Mouse (Mus musculus): Measurements from ENCODE around the gene Man1c1. TPM values are rescaled to one million over a fixed set of nuclear protein-coding genes. Genes with fewer than 3 reads are reported as not detected.

Man1c1 gene
- total and polyA plus RNA-seq, 2 experiments from 2014 or later, result 2.4 to 9.9 TPM

- Histone ChIP-seq H3K9ac (no peak overlapping the region), H3K9me3 (ENCODE audit: low read length) (no peaks in the 10 kb centered on the region), H3K4me3 (ENCODE audit: low read depth, low read length) (no peak overlapping the region), H3K4me2 (ENCODE audit: low read depth) (no peak overlapping the region), H3K36me3 (ENCODE audit: insufficient read depth) (peaks cover 58% of the 10 kb centered on the region), H3K4me1 (ENCODE audit: insufficient read depth) (no peaks in the 10 kb centered on the region), H3K27ac (ENCODE audit: low read depth, low read length) (no peak overlapping the region), H3K27me3 (ENCODE audit: insufficient read depth, low read length) (no peaks in the 10 kb centered on the region)
- TF ChIP-seq CTCF (IDR thresholded peaks at IDR 0.05; ENCODE audit: low read depth), result no peak
- no peak for ATAC-seq
- DNase-seq, result no peak
- 67% methylated on average over 9 of the region's 9 CpGs for WGBS
These were observed 157.0 kb downstream of the Man1c1 start for GRCm38 (mm10) chr4:134546814-134547705.

GRCm38 (mm10) chr4:134543261-134543660 is 160.8 kb downstream of the Man1c1 start:
- peak; percentile 86 for ATAC-seq
- Histone ChIP-seq H3K4me2 (ENCODE audit: low read depth) (no peak overlapping the region), H3K36me3 (ENCODE audit: insufficient read depth) (peaks cover 73% of the 10 kb centered on the region), H3K4me3 (ENCODE audit: low read depth, low read length) (no peak overlapping the region), H3K4me1 (ENCODE audit: insufficient read depth) (no peaks in the 10 kb centered on the region), H3K9ac (no peak overlapping the region), H3K27me3 (ENCODE audit: insufficient read depth, low read length) (no peaks in the 10 kb centered on the region), H3K9me3 (ENCODE audit: low read length) (no peaks in the 10 kb centered on the region), H3K27ac (ENCODE audit: low read depth, low read length) (no peak overlapping the region)
- peak; percentile 98 for TF ChIP-seq CTCF (IDR thresholded peaks at IDR 0.05; ENCODE audit: low read depth)
- 3% methylated on average over 5 of the region's 5 CpGs for WGBS
- peak; percentile 93 for DNase-seq

- ATAC-seq (no peak), DNase-seq (no peak)
- Histone ChIP-seq H3K4me1 (ENCODE audit: insufficient read depth) (no peaks in the 10 kb centered on the region), H3K36me3 (ENCODE audit: insufficient read depth) (peaks cover 67% of the 10 kb centered on the region), H3K27me3 (ENCODE audit: insufficient read depth, low read length) (no peaks in the 10 kb centered on the region), H3K9me3 (ENCODE audit: low read length) (no peaks in the 10 kb centered on the region), H3K4me2 (ENCODE audit: low read depth) (no peak overlapping the region), H3K9ac (no peak overlapping the region), H3K27ac (ENCODE audit: low read depth, low read length) (no peak overlapping the region), H3K4me3 (ENCODE audit: low read depth, low read length) (no peak overlapping the region)
- 93% methylated on average over 9 of the region's 9 CpGs for WGBS
- TF ChIP-seq CTCF (IDR thresholded peaks at IDR 0.05; ENCODE audit: low read depth), result no peak
These were observed 161.4 kb downstream of the Man1c1 start for GRCm38 (mm10) chr4:134542726-134543125.

GRCm38 (mm10) chr4:134538997-134539580 is 165.0 kb downstream of the Man1c1 start:
- ATAC-seq, result no peak
- Histone ChIP-seq H3K9ac (no peak overlapping the region), H3K27me3 (ENCODE audit: insufficient read depth, low read length) (no peaks in the 10 kb centered on the region), H3K4me2 (ENCODE audit: low read depth) (no peak overlapping the region), H3K4me3 (ENCODE audit: low read depth, low read length) (no peak overlapping the region), H3K4me1 (ENCODE audit: insufficient read depth) (peaks cover 6% of the 10 kb centered on the region), H3K9me3 (ENCODE audit: low read length) (no peaks in the 10 kb centered on the region), H3K27ac (ENCODE audit: low read depth, low read length) (no peak overlapping the region), H3K36me3 (ENCODE audit: insufficient read depth) (peaks cover 36% of the 10 kb centered on the region)
- no peak for DNase-seq
- TF ChIP-seq CTCF (IDR thresholded peaks at IDR 0.05; ENCODE audit: low read depth), result no peak
- 57% methylated on average over 10 of the region's 10 CpGs for WGBS

- peak overlapping the region; percentile 66; the same call in 1 of the 2 replicates for H3K27ac ChIP-seq (ENCODE audit: low read depth, low read length)
- H3K4me1 ChIP-seq (ENCODE audit: insufficient read depth), result peaks cover 10% of the 10 kb centered on the region
- H3K9me3 ChIP-seq (ENCODE audit: low read length), result no peaks in the 10 kb centered on the region
- peak overlapping the region; percentile 99 for H3K4me2 ChIP-seq (ENCODE audit: low read depth)
- TF ChIP-seq CTCF (IDR thresholded peaks at IDR 0.05; ENCODE audit: low read depth), result no peak
- peaks cover 30% of the 10 kb centered on the region for H3K36me3 ChIP-seq (ENCODE audit: insufficient read depth)
- no peak for DNase-seq
- ATAC-seq, result peak; percentile 21
- peak overlapping the region; percentile 97 for H3K4me3 ChIP-seq (ENCODE audit: low read depth, low read length)
- H3K9ac ChIP-seq, result peak overlapping the region; percentile 80
- no peaks in the 10 kb centered on the region for H3K27me3 ChIP-seq (ENCODE audit: insufficient read depth, low read length)
- WGBS, result under 1% methylated on average over 8 of the region's 8 CpGs
These were observed 168.3 kb downstream of the Man1c1 start for GRCm38 (mm10) chr4:134535787-134536151.

- Histone ChIP-seq H3K9ac (peak within 1 kb of the TSS; percentile 80), H3K36me3 (ENCODE audit: insufficient read depth) (peaks cover 30% of the 10 kb centered on the region), H3K27ac (ENCODE audit: low read depth, low read length) (peak within 1 kb of the TSS; percentile 90), H3K4me2 (ENCODE audit: low read depth) (peak within 1 kb of the TSS; percentile 99), H3K4me1 (ENCODE audit: insufficient read depth) (peaks cover 10% of the 10 kb centered on the region), H3K4me3 (ENCODE audit: low read depth, low read length) (peak within 1 kb of the TSS; percentile 97), H3K9me3 (ENCODE audit: low read length) (no peaks in the 10 kb centered on the region), H3K27me3 (ENCODE audit: insufficient read depth, low read length) (no peaks in the 10 kb centered on the region)
- ATAC-seq (peak; percentile 97), DNase-seq (peak; percentile 95)
- TF ChIP-seq CTCF (IDR thresholded peaks at IDR 0.05; ENCODE audit: low read depth), result no peak
- 2% methylated on average over 68 of the region's 71 CpGs for WGBS
These were observed 168.9 kb downstream of the Man1c1 start, which contains the start of gene Mtfr1l for GRCm38 (mm10) chr4:134534932-134535786. Gene Mtfr1l, minus strand, starts transcription at chr4:134535387.

Data from forebrain, postnatal 0 days (tissue).